Mouse (Mus musculus): ENCODE data around the gene Qtrt1. TPM values are rescaled to one million over a fixed set of nuclear protein-coding genes. Genes with fewer than 3 reads are reported as not detected.

Qtrt1 gene
- polyA plus RNA-seq, 1 experiment from 2014 or later = 53.5 TPM

DNA sequence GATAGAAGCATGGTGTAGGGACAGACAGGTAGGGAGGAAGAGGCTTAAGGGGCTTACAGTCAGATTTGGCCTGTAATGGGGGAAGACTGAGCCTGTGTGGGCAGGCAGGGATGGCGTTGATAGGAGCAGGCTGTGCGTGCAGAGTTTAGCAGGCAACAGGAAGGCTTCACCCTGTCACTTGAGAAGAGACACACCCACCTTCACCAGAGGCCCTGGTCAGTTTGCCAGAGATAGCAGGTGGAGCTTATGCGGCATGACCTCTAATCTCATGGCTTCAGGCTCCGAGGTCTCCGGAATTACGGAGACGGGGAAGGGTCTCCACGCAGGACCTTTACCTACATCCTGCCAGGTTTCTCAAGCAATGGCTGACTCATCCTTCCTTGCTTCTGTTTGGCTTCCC is 40.2 kb downstream of the Qtrt1 start:
- Histone ChIP-seq H3K9ac (0 out of 2 replicates have a peak overlapping the region, but pooled peaks have one; percentile 23), H3K4me3 (no peak overlapping the region), H3K36me3 (peaks cover 5% of the 10 kb centered on the region; the same call in 1 of the 2 replicates), H3K27me3 (no peaks in the 10 kb centered on the region), H3K27ac (no peak overlapping the region), H3K4me2 (no peak overlapping the region), H3K9me3 (no peaks in the 10 kb centered on the region), H3K4me1 (peaks cover 6% of the 10 kb centered on the region)
- 70% methylated on average over 8 of the region's 8 CpGs for WGBS
- ATAC-seq (ENCODE audit: insufficient number of reproducible peaks, insufficient read depth, low FRiP score, low TSS enrichment, low read depth) = no peak

DNA sequence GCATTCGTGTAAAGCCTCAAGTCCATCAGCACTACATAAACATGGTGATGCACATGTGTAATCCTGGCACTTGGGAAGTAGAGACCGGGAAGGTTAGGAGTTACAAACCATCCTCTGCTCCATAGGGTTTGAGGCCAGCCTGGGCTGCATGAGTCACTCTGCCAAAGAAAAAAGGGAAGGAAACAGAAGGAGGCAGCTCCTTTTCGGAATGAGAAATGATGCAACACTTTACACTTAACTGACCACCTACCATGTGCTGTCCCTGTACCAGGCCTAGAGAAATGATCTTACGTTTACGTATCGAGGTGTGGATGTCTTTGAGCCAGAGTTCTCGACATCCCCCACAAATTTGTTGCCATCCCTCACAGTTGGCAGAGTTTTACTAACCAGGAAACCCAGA is 41.4 kb downstream of the Qtrt1 start:
- H3K4me1 ChIP-seq = peaks cover 6% of the 10 kb centered on the region
- no peaks in the 10 kb centered on the region for H3K27me3 ChIP-seq
- H3K4me2 ChIP-seq = no peak overlapping the region
- no peak overlapping the region for H3K4me3 ChIP-seq
- WGBS = 87% methylated on average over 7 of the region's 7 CpGs
- no peaks in the 10 kb centered on the region for H3K9me3 ChIP-seq
- no peak overlapping the region for H3K27ac ChIP-seq
- ATAC-seq (ENCODE audit: insufficient number of reproducible peaks, insufficient read depth, low FRiP score, low TSS enrichment, low read depth) = no peak
- H3K9ac ChIP-seq = no peak overlapping the region
- peaks cover 5% of the 10 kb centered on the region; the same call in 1 of the 2 replicates for H3K36me3 ChIP-seq

DNA sequence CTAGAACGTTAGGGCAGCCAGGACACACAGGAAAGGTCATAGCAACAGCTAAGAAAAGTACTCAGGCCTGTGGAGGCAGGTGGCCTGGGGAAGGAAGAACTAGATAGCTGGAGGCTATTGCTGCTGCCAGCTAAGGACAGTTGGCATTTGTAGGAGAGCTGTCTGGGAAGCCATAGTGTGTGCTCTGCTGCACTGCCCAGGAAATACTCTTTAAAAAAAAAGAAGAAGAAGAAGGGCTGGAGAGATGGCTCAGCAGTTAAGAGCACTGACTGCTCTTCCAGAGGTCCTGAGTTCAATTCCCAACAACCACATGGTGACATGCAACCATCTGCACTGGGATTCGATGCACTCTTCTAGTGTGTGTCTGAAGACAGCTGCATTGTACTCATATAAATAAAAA is 41.8 kb downstream of the Qtrt1 start:
- no peaks in the 10 kb centered on the region for H3K9me3 ChIP-seq
- no peak overlapping the region for H3K9ac ChIP-seq
- 85% methylated on average over 2 of the region's 2 CpGs for WGBS
- no peak overlapping the region for H3K27ac ChIP-seq
- H3K4me2 ChIP-seq = no peak overlapping the region
- ATAC-seq (ENCODE audit: insufficient number of reproducible peaks, insufficient read depth, low FRiP score, low TSS enrichment, low read depth) = no peak
- no peak overlapping the region for H3K4me3 ChIP-seq
- peaks cover 6% of the 10 kb centered on the region for H3K4me1 ChIP-seq
- no peaks in the 10 kb centered on the region for H3K27me3 ChIP-seq
- H3K36me3 ChIP-seq = peaks cover 9% of the 10 kb centered on the region

DNA sequence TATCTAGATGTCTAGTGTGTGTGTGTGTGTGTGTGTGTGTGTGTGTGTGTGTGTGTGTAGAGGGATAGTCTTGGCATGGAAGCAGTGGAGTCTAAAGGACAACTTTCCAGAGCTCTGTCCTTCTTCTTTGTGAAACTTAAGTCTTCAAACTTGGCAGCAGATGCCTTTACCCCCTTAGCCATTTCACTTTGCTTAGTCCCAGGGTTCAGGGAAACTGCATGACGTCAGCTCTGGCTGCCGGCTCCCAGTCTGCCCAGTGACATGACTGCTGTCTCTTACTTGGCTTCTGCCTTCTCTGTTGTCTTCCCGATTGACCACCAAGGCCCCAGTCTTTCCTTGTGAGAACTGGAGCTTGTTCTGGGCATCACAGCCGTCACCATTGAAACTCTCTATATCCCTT is 42.9 kb downstream of the Qtrt1 start:
- Histone ChIP-seq H3K9ac (no peak overlapping the region), H3K27me3 (no peaks in the 10 kb centered on the region), H3K27ac (no peak overlapping the region), H3K4me1 (peaks cover 6% of the 10 kb centered on the region), H3K4me2 (no peak overlapping the region), H3K9me3 (no peaks in the 10 kb centered on the region), H3K4me3 (no peak overlapping the region), H3K36me3 (peaks cover 14% of the 10 kb centered on the region)
- whole genome bisulfite sequencing = 80% methylated on average over 4 of the region's 4 CpGs
- no peak for ATAC-seq (ENCODE audit: insufficient number of reproducible peaks, insufficient read depth, low FRiP score, low TSS enrichment, low read depth)

DNA sequence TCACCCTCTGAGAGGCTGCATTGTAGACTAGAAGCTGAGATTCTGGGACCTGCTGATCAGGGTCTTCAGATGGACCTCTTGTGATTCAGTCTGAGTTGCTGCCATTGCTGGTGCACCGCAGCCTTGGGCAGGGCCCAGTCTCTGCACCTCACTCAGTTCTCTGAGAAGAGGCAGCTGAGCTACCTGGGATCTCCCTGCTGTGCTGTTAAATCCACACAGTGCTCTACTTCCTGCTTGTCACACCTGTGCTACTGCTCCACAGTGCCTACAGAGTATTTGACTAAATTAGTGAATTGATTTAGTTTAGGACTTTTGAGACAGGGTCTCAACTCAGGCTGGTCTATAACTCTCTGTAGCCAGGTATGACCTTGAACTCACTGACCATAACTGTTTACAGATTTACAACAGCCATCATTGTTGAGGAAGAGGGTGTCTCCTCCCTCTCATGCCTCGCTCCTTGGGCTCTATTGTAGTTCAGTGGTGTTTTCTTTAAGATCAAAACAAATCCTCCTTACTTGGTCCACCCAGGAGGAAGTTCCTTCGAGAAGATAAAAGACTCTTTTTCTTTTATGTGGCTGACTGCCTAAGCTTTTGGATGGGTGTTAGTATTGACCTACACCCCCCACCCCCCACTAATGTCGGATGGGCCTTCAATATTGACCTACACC is 43.6 kb downstream of the Qtrt1 start:
- Histone ChIP-seq H3K4me2 (no peak overlapping the region), H3K4me1 (peaks cover 6% of the 10 kb centered on the region), H3K36me3 (peaks cover 9% of the 10 kb centered on the region), H3K27ac (no peak overlapping the region), H3K4me3 (no peak overlapping the region), H3K9me3 (no peaks in the 10 kb centered on the region), H3K9ac (no peak overlapping the region), H3K27me3 (no peaks in the 10 kb centered on the region)
- ATAC-seq (ENCODE audit: insufficient number of reproducible peaks, insufficient read depth, low FRiP score, low TSS enrichment, low read depth) = no peak
- 76% methylated on average over 4 of the region's 4 CpGs for WGBS

DNA sequence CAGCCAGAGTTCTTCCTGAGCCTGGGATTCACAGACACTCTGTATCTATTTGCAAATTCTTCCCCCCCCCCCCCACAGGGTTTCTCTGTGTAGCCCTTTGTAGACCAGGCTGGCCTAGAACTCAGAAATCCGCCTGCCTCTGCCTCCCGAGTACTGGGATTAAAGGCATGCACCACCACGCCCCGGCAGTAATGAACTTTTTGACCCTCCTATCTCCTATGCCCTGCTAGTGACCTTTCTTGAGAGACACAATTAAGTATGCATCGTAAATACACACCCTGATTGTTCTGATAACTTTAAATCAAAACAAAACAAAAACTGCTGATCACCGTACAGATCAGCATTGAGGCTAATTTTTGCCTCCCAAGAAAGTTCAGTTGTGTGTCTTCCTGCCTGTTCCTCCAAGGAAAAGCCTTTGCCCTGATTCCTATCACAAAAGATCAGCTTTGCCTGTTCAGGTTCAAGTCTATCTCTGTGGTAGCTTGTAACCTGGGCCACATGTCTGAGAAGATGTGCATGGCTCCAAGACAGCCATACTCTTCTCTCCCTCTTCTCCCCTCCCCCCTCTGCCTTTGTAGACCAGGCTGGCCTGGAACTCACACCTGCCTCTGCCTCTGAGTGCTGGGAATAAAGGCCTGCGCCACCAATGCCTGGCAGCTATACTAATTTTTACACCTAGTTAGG is 44.8 kb downstream of the Qtrt1 start:
- Histone ChIP-seq H3K4me1 (peaks cover 5% of the 10 kb centered on the region), H3K9ac (no peak overlapping the region), H3K4me2 (no peak overlapping the region), H3K27me3 (no peaks in the 10 kb centered on the region), H3K4me3 (no peak overlapping the region), H3K27ac (no peak overlapping the region), H3K36me3 (peaks cover 9% of the 10 kb centered on the region), H3K9me3 (no peaks in the 10 kb centered on the region)
- no peak for ATAC-seq (ENCODE audit: insufficient number of reproducible peaks, insufficient read depth, low FRiP score, low TSS enrichment, low read depth)
- WGBS = 89% methylated on average over 7 of the region's 7 CpGs

DNA sequence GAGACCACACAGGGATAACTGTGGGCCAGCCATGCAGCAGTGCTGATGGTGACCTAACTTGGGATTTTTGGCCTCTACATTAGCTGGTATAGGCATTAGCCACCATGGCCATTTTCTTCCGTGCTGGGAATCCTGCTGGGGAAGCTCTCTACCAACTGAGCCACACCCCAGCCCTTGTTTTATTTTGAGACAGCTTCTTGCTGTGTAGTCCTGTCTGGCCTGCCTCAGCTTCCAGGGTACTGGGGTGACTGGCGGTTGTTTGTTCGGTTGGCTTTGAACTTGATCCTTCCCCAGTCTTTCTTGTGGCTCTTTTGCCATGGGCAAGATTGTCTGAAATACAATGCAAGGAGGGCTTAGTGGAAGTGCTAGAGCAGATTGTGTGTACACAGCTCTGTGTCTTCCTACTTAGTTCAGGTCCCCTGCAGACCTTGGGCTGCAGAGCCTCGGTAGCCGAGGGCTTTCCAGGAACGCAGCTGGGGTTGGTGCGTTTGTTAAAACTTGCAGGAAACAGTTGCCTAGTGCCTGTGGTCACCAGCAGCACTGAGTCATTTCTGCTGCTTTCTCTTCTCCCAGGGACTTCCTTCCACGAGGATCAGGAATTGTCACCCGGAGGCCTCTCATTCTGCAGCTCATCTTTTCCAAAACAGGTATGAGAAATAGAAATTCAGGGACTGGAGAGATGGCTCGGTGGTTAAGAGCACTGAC is 45.4 kb downstream of the Qtrt1 start:
- no peak overlapping the region for H3K9ac ChIP-seq
- H3K36me3 ChIP-seq = peaks cover 12% of the 10 kb centered on the region
- peak overlapping the region; percentile 39; the same call in 1 of the 2 replicates for H3K27ac ChIP-seq
- H3K4me1 ChIP-seq = no peaks in the 10 kb centered on the region
- no peak for ATAC-seq (ENCODE audit: insufficient number of reproducible peaks, insufficient read depth, low FRiP score, low TSS enrichment, low read depth)
- H3K9me3 ChIP-seq = no peaks in the 10 kb centered on the region
- H3K4me3 ChIP-seq = no peak overlapping the region
- H3K27me3 ChIP-seq = no peaks in the 10 kb centered on the region
- H3K4me2 ChIP-seq = no peak overlapping the region
- WGBS = 77% methylated on average over 10 of the region's 10 CpGs

DNA sequence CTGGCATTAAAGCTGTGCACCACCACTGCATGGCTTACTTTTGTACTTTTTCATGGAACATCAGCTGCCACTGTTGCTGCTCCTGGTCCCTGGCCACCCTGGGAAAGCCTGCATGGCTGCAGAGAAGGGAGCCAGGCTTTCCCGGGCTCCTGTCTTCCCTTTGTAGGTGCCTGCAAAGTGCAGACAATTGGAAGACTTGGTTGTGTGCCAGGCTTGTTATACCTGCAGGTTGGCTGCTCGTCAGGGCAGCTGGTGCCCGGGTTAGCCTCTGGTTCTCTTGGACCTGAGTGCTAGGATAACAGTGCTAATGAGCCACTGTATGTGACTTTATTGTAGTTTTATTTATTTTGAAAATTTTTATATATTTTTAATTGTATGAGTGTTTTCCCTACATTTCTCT is 47.2 kb downstream of the Qtrt1 start:
- H3K4me2 ChIP-seq = no peak overlapping the region
- no peaks in the 10 kb centered on the region for H3K4me1 ChIP-seq
- H3K36me3 ChIP-seq = peaks cover 12% of the 10 kb centered on the region
- no peak overlapping the region for H3K4me3 ChIP-seq
- ATAC-seq (ENCODE audit: insufficient number of reproducible peaks, insufficient read depth, low FRiP score, low TSS enrichment, low read depth) = no peak
- no peak overlapping the region for H3K27ac ChIP-seq
- H3K9me3 ChIP-seq = no peaks in the 10 kb centered on the region
- no peaks in the 10 kb centered on the region for H3K27me3 ChIP-seq
- 87% methylated on average over 3 of the region's 3 CpGs for WGBS
- peak overlapping the region; percentile 8; the same call in 1 of the 2 replicates for H3K9ac ChIP-seq

DNA sequence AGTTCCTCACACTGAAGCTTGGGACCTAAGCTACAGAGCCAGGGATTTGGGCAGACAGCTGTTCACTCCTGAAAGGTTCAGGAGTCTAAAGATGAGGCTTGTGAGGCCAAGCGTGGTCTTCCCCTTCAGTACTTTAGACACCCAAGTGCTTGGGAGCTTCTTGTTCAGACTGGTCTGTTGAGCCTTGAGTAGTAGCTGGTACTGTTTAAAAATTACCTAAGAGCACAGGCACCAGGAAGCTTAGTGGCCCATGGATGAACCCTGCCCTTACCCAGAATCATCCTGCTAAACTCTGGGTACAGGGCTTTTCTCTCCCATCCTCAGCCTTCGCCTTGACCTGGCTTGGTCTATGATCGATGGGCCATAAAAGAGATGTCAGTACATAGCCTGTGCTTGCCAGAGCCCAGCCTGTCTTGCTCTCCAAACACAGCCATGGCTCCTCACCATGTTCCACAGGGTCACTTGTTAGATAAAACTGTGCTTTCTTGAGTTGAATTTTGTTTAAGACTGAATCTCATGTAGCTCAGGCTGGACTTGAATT is 48.8 kb downstream of the Qtrt1 start:
- Histone ChIP-seq H3K9me3 (no peaks in the 10 kb centered on the region), H3K4me3 (no peak overlapping the region), H3K9ac (no peak overlapping the region), H3K27ac (no peak overlapping the region), H3K36me3 (peaks cover 24% of the 10 kb centered on the region), H3K27me3 (no peaks in the 10 kb centered on the region), H3K4me1 (no peaks in the 10 kb centered on the region), H3K4me2 (no peak overlapping the region)
- ATAC-seq (ENCODE audit: insufficient number of reproducible peaks, insufficient read depth, low FRiP score, low TSS enrichment, low read depth) = no peak
- WGBS = 95% methylated on average over 3 of the region's 3 CpGs

DNA sequence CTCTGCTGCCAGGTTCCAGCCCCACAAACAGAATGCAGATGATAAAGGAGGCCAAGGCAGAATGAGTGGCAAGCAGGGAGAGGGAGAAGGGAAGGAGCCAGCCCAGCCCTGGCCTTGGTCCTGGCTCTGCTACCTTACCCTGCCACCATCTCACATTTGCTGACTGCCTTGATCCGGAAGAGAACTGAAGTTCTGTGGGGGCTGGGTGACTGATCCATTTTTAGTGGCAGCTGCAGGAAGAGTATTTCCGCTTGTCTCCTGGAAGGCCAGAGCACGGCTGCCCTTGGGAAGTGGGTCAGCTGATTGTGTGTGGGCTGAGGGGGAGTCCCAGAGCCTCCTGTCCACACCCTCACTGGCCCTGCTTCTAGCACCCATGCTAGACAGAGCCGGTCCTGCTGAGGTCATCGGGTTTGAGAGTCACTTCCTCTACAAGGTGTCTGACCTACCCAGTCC is 51.5 kb downstream of the Qtrt1 start:
- 64% methylated on average over 5 of the region's 5 CpGs for WGBS
- Histone ChIP-seq H3K4me2 (no peak overlapping the region), H3K9me3 (no peaks in the 10 kb centered on the region), H3K27me3 (no peaks in the 10 kb centered on the region), H3K4me1 (no peaks in the 10 kb centered on the region), H3K36me3 (peaks cover 44% of the 10 kb centered on the region), H3K27ac (no peak overlapping the region), H3K4me3 (no peak overlapping the region), H3K9ac (0 out of 2 replicates have a peak overlapping the region, but pooled peaks have one; percentile 33)
- ATAC-seq (ENCODE audit: insufficient number of reproducible peaks, insufficient read depth, low FRiP score, low TSS enrichment, low read depth) = no peak

DNA sequence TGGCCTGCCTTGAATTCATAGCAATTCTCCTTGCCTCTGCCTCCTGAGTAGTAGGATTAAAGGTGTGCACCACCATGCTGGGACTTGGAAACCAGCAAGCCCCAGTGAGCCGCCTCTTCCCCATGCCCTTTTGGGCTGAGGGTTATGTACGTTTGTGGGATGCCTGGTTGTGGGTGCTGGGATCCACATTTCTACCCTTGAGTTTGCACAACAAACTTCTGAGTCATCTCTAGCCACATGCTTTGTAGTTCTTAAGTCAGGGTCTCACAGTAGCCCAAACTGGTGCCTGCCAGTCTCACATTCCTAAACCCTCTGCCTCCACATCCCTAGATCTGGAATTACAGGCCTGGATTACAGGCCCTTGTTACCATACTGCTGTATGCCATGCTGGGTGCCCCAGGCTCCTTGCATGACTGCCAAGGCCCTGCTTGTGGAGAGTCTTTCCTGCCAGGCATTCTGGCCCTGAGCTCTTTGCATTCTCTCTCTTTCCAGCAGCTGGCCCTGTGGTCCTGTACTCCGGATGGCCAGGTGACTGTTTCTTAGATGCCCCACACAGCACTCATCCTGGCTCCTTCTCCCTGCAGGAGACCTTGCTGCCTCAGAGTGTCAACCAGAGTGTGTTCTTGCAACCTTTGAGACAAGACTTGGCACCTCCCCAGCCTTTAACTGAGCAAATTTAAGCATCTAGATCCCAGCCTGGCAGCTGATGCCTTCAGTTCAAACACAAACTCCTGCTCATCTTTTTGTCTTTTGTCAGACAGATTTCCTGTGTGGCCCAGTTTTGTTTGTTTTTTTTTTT is 52.3 kb downstream of the Qtrt1 start:
- no peaks in the 10 kb centered on the region for H3K9me3 ChIP-seq
- H3K27ac ChIP-seq = 0 out of 2 replicates have a peak overlapping the region, but pooled peaks have one; percentile 22
- H3K9ac ChIP-seq = no peak overlapping the region
- WGBS = 85% methylated on average over 3 of the region's 3 CpGs
- H3K36me3 ChIP-seq = peaks cover 45% of the 10 kb centered on the region
- no peak overlapping the region for H3K4me3 ChIP-seq
- no peaks in the 10 kb centered on the region for H3K27me3 ChIP-seq
- no peaks in the 10 kb centered on the region for H3K4me1 ChIP-seq
- no peak overlapping the region for H3K4me2 ChIP-seq
- ATAC-seq (ENCODE audit: insufficient number of reproducible peaks, insufficient read depth, low FRiP score, low TSS enrichment, low read depth) = no peak
